Mouse (Mus musculus): ENCODE data around the gene Tradd. TPM values are rescaled to one million over a fixed set of nuclear protein-coding genes. Genes with fewer than 3 reads are reported as not detected.
A peak's percentile ranks its signal among the peaks of the same experiment; 100 is the strongest.

Tradd gene
- total RNA-seq, 2 experiments from 2014 or later = 6.6 to 10.2 TPM

GRCm38 (mm10) chr8:105275387-105275786 lies 11.0 kb upstream of the Tradd start:
- no peak for DNase-seq (ENCODE audit: low spot score in 2 of 2)

GRCm38 (mm10) chr8:105270916-105271186 lies 6.4 kb upstream of the Tradd start:
- no peak for DNase-seq (ENCODE audit: low spot score in 2 of 2)

- no peak for DNase-seq (ENCODE audit: low spot score in 2 of 2)
Observed at GRCm38 (mm10) chr8:105270101-105270915, 5.9 kb upstream of the Tradd start.

- DNase-seq (ENCODE audit: low spot score in 2 of 2) = no peak
Observed at GRCm38 (mm10) chr8:105269461-105269947, 5.1 kb upstream of the Tradd start, which contains the start of gene Hsf4. Gene Hsf4 (plus strand): TSS chr8:105269801.

GRCm38 (mm10) chr8:105269075-105269458 lies 4.7 kb upstream of the Tradd start:
- DNase-seq (ENCODE audit: low spot score in 2 of 2) = no peak

GRCm38 (mm10) chr8:105268342-105269074 lies 4.1 kb upstream of the Tradd start:
- no peak for DNase-seq (ENCODE audit: low spot score in 2 of 2)

GRCm38 (mm10) chr8:105266775-105267174 lies 2.4 kb upstream of the Tradd start:
- no peak for DNase-seq (ENCODE audit: low spot score in 2 of 2)

GRCm38 (mm10) chr8:105265128-105265527 lies 719 bp upstream of the Tradd start:
- no peak for DNase-seq (ENCODE audit: low spot score in 2 of 2)

- DNase-seq (ENCODE audit: low spot score in 2 of 2) = no peak
Observed at GRCm38 (mm10) chr8:105263244-105263912, 1.0 kb downstream of the Tradd start.

GRCm38 (mm10) chr8:105261326-105261980 lies 3.0 kb downstream of the Tradd start:
- DNase-seq (ENCODE audit: low spot score in 2 of 2) = no peak

GRCm38 (mm10) chr8:105260371-105261099 lies 3.9 kb downstream of the Tradd start:
- no peak for DNase-seq (ENCODE audit: low spot score in 2 of 2)

- peak; percentile 76 to 85 for DNase-seq (ENCODE audit: low spot score in 2 of 2)
Observed at GRCm38 (mm10) chr8:105259721-105260320, 4.6 kb downstream of the Tradd start.

GRCm38 (mm10) chr8:105258911-105259720 lies 5.3 kb downstream of the Tradd start:
- DNase-seq (ENCODE audit: low spot score in 2 of 2) = no peak

- DNase-seq (ENCODE audit: low spot score in 2 of 2) = no peak
Observed at GRCm38 (mm10) chr8:105257318-105258114, 6.9 kb downstream of the Tradd start.

- peak; percentile 74 to 87 for DNase-seq (ENCODE audit: low spot score in 2 of 2)
Observed at GRCm38 (mm10) chr8:105254966-105255350, 9.5 kb downstream of the Tradd start, which contains the start of gene B3gnt9. Gene B3gnt9 (minus strand): TSS chr8:105255153.

- DNase-seq (ENCODE audit: low spot score in 2 of 2) = peak; percentile 91 to 95
Observed at GRCm38 (mm10) chr8:105254152-105254965, 10.1 kb downstream of the Tradd start.

GRCm38 (mm10) chr8:105253766-105254151 lies 10.7 kb downstream of the Tradd start:
- DNase-seq (ENCODE audit: low spot score in 2 of 2) = no peak
